Mouse (Mus musculus): Measurements from ENCODE around the gene Flvcr1.

- TF ChIP-seq EP300 (optimal IDR thresholded peaks at IDR 0.05) (no peak), CTCF (IDR thresholded peaks at IDR 0.05; ENCODE audit: low read depth) (no peak)
Observed at GRCm38 (mm10) chr1:191071613-191072012, 45.7 kb upstream of the Flvcr1 start.

All from stomach, postnatal 0 days (tissue).